Mouse (Mus musculus): ENCODE measurements around the gene Zfp839.

DNA sequence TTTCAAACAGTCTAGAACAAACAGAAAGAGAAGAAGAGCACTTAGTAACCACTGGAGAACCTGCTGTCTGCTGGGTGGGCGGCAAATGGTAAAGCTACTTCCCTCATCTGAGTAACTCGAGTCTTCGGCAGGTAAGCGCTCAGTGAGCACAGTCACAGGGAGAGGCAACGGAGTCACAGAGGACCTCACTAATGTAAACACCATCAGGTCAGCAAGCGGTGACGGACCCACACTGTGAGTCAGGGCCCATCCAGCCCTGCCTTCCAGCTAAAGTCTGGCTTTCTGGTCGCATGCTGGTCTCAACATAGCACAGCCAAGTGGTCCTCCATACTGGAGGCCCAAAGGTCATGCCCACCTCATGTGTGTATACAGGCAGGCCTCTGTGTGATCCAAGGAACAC lies 30.7 kb upstream of the Zfp839 start:
- TF ChIP-seq CTCF (IDR thresholded peaks at IDR 0.05; ENCODE audit: low read depth): no peak
- TF ChIP-seq EP300 (optimal IDR thresholded peaks at IDR 0.05): no peak
